Comparison of ENCODE assay signal across 13 mouse cellular contexts in genomic region chr11:67518985-67519384, GRCm38 (mm10).
DNase-seq lines count a peak whose midpoint lies in the region; ATAC-seq lines count a peak whose summit lies in the region.
"Had no signal": no experiment of that assay in that cellular context is flagged by ENCODE, and none has a peak within 500 bp of the region (broad histone marks: within the 10 kb centered on the region; RNA-seq: fewer than 3 reads in every experiment).

No protein-coding gene starts in this region.

- H3K4me2 ChIP-seq in stomach, embryonic 15.5 days: no peak overlapping the region
- H3K4me2 ChIP-seq: forebrain, embryonic 13.5 days; heart, embryonic 15.5 days; lung, embryonic 15.5 days had no signal

- no peaks in the 10 kb centered on the region for H3K27me3 ChIP-seq in stomach, embryonic 15.5 days (replicated peaks)
- H3K27me3 ChIP-seq: forebrain, embryonic 13.5 days; heart, embryonic 15.5 days; lung, embryonic 15.5 days had no signal

- H3K36me3 ChIP-seq in stomach, embryonic 15.5 days: no peaks in the 10 kb centered on the region
- H3K36me3 ChIP-seq: heart, embryonic 15.5 days; lung, embryonic 15.5 days had no signal

- 81% methylated on average over 8 of the region's 8 CpGs for WGBS in stomach, embryonic 15.5 days

- no peaks in the 10 kb centered on the region for H3K9me3 ChIP-seq in stomach, embryonic 15.5 days
- H3K9me3 ChIP-seq: forebrain, embryonic 13.5 days; heart, embryonic 15.5 days; lung, embryonic 15.5 days had no signal

- H3K4me3 ChIP-seq in stomach, embryonic 15.5 days (replicated peaks): no peak overlapping the region
- H3K4me3 ChIP-seq: forebrain, embryonic 13.5 days; heart, embryonic 15.5 days; lung, embryonic 15.5 days had no signal

- 0 out of 2 replicates have a peak, but pooled peaks have one; percentile 11 for ATAC-seq in stomach, embryonic 15.5 days (ENCODE audit: insufficient read depth, low FRiP score, low read depth)
- ATAC-seq: forebrain, embryonic 13.5 days had no signal

- no peak overlapping the region for H3K9ac ChIP-seq in stomach, embryonic 15.5 days
- H3K9ac ChIP-seq: forebrain, embryonic 13.5 days; heart, embryonic 15.5 days; lung, embryonic 15.5 days had no signal

- peaks cover 15% of the 10 kb centered on the region for H3K4me1 ChIP-seq in stomach, embryonic 15.5 days
- H3K4me1 ChIP-seq: forebrain, embryonic 13.5 days had no signal

- DNase-seq in kidney, postnatal 25 days: peak; percentile 36 to 64
- no peak for DNase-seq in kidney, postnatal 14 days
- DNase-seq in cerebellum, postnatal 25 days: peak; percentile 65 to 78
- DNase-seq in layer of hippocampus, postnatal 36 days: peak; percentile 59 to 74
- no peak for DNase-seq in retina, postnatal 1 day
- no peak for DNase-seq in MN1 (ENCODE audit: low spot score)
- DNase-seq: adrenal gland, postnatal 10 days; embryo, embryonic 11 days had no signal

- H3K27ac ChIP-seq in stomach, embryonic 15.5 days: no peak overlapping the region
- H3K27ac ChIP-seq: forebrain, embryonic 13.5 days; heart, embryonic 15.5 days; kidney, postnatal 0 days; lung, embryonic 15.5 days had no signal

Comparison
In these comparisons a context has a peak if more than half of its experiments do, and no peak if none do; other contexts are left out.
1. DNase-seq: peak in kidney, postnatal 25 days (2 of 2), cerebellum, postnatal 25 days (2 of 2) and layer of hippocampus, postnatal 36 days (2 of 2); none in kidney, postnatal 14 days (single experiment), retina, postnatal 1 day (single experiment) and MN1 (single experiment).